Mouse (Mus musculus): ENCODE data around the gene Kalrn. TPM values are rescaled to one million over a fixed set of nuclear protein-coding genes. Genes with fewer than 3 reads are reported as not detected.

Kalrn gene
- polyA plus RNA-seq, 1 experiment = 3.9 TPM

- DNase-seq (ENCODE audit: low read depth) = no peak
These were observed 499.4 kb downstream of the Kalrn start for GRCm38 (mm10) chr16:34073930-34074329.

GRCm38 (mm10) chr16:34072136-34072535 is 501.2 kb downstream of the Kalrn start:
- no peak for DNase-seq (ENCODE audit: low read depth)

GRCm38 (mm10) chr16:34071223-34071825 is 502.0 kb downstream of the Kalrn start:
- DNase-seq (ENCODE audit: low read depth) = no peak

DNA sequence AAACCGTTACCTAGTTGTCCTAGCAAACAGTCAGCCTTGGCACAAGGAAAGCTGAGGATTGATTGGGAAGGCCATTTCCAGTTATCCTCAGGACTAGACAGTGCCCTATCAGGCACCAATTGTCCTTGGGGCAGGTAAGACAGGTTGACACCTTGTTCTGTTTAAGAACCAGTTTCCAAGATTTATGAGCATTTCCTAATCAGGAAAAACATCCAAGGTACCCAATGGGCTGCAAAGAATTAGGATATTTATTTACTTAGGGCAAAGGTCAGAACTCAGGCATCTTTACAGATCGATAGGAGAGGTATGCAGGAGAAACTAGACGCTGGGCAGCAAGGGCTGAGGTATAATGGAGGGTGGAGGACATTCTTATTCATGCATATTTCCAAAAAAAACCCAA is 503.9 kb downstream of the Kalrn start:
- DNase-seq (ENCODE audit: low read depth) = no peak

DNA sequence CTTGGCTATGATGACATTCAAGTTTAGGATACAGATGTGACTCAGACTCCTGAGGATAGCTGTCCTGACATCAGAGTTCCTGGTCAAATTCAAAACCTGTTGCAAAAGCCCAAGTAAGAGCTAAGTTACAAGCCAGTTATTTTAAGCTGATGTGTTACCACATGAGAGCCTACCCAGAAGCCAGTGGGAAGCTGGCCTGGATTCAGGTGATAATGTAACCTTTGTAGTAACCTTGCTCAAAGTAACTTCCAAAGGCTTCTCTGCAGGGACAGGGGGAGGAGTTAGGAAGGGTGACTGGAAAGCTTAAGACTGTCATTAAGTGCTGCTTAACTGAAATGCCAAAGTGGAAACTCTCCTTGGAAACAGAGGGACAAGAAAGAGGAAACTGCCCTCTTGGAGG is 506.4 kb downstream of the Kalrn start:
- DNase-seq (ENCODE audit: low read depth) = no peak

- no peak for DNase-seq (ENCODE audit: low read depth)
These were observed 507.0 kb downstream of the Kalrn start for GRCm38 (mm10) chr16:34066376-34066775.

- DNase-seq (ENCODE audit: low read depth) = no peak
These were observed 510.0 kb downstream of the Kalrn start for GRCm38 (mm10) chr16:34063313-34063712.

GRCm38 (mm10) chr16:34061661-34062060 is 511.7 kb downstream of the Kalrn start:
- no peak for DNase-seq (ENCODE audit: low read depth)

DNA sequence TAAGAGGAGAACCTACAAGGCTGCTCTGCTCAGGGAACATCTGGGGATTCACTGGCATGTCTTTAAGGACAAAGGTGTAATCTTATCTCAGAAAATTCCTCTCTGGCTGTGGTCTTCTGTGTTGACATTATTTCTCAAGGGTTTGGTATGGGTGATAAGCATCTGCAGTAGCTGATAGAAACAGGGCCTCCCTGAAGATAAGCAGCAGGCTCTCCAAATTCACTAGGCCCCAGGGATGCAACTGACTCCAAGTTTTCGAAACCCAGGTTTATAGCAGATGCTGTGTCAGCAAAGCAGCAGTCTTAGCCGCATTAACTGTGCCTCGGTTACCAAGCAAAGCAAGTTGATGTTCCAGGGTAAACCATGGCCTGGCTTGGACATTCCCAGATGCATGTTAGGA is 514.7 kb downstream of the Kalrn start:
- DNase-seq (ENCODE audit: low read depth) = no peak

DNA sequence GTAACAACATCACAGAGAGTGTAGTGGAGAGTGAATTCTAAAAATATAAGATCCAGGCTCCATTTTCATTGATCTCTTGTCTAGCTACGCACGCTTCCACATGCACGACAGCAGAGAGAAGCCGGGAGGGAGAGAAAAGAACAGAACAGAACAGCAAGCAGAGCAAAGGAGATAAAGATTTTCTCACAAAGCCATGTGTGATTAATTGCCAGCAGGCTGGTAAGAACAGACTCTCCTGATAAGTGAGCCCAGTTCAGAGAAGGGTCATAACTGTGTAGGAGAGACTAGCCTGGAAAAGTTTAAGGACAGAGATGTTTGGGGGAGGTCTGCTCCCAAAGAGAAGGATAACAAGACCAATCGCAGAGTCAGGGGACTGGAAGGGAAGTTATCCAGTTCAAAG is 515.9 kb downstream of the Kalrn start:
- DNase-seq (ENCODE audit: low read depth) = no peak

DNA sequence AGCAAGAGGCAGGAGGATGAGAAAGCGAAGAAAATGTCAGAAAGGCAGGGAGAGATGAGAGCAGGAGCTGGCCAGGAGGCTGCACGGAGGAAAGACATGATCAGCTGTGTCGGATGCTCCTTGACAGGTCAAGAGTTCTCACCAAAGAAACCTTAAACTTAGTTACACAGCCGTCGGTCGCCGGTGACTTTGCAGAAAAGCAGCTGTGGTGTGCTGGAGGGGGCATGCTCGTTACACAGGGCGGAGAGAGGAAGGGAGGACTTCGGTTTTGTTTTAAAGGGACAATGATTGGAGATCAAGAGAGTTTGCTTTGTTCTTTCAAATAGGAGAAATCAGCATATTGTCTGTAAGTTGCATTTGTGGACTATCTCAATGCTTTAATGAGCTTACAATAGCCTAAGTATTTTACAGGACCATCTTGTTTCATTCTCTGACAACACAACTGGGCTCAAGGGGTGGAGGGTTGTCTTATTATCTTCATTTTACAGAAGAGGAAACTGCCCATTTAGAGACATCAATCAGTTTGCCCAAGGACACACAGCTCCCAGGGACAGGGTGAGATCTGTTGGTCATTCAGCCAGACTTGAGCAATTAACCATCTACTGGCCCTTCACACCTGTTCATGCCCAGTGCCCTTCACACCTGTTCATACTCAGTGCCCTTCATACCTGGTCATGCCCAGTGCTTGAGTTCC is 516.8 kb downstream of the Kalrn start:
- no peak for DNase-seq (ENCODE audit: low read depth)

DNA sequence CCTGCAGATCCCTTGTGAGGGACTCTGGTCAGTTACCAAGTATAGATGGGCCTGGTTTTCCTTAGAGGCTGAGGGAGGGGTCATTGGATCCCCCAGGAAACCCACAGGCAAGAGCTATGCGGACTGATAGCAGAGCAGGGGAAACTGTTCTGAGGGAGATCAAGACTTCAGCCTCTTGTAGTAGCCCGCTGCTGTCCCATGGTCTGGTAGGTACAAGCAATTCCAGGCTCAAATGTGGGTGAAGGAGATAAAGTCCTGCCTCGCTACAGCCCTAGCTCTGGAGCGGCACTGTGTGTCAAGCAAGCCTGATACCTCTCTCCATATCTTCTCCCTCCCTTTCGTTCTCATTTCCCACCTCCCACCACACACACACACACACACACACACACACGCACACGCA is 523.2 kb downstream of the Kalrn start:
- DNase-seq (ENCODE audit: low read depth) = no peak

DNA sequence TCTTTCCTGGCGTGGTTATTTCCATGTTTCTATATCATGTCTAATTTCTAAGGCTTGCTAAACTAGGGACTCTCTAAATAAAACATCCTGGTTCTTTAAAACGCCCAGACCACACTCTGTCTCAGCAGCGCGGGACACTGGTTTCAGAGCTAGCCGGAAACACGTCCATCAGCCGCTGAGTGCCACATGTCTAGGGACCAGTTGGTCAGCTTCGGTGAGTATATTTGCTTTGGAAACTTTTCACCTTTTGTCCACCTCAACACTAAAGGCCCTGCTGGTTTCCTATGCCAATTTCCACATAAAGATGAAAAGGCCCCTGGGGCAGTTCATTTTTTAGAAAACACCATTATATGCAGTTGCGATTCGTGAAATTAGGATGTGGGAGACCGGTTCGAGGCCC is 524.0 kb downstream of the Kalrn start:
- no peak for DNase-seq (ENCODE audit: low read depth)

DNA sequence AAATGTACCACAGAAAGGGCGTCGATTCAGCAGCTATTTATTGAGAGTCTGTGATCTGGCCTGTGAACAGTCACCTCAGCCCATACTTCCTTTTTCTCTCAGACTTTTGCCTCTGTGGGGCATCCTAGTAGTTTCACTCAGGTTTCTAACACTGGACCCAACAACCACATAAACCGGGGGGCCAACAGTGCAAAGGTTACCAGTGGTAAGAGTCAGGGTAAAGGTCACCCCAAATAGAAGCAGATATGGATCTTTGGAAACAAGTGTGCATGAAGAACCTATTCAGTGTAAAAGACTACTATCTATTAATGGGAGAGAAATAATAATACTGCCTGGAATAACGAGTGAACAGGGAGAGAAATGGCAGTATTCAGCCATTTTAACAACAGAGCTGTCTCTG is 525.1 kb downstream of the Kalrn start:
- no peak for DNase-seq (ENCODE audit: low read depth)

- DNase-seq (ENCODE audit: low read depth) = no peak
These were observed 525.8 kb downstream of the Kalrn start for GRCm38 (mm10) chr16:34047543-34047942.

DNA sequence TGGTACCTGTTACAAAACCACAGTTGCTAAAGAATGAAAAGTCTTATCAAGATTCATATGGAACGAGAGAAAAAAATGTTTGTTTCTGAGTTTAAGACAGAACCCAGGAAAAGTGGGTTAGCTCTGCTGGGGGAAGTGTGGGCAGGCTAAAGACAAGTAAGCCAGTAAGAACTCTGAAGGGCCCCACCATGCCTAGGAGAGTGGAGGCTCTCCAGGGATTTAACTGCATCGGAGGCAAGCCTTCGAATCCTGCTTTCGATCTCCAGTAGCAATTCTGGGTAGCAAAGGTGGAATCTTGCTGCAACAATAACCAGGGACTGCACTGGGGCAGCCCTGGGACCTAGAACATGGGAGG is 526.3 kb downstream of the Kalrn start:
- DNase-seq (ENCODE audit: low read depth) = no peak

DNA sequence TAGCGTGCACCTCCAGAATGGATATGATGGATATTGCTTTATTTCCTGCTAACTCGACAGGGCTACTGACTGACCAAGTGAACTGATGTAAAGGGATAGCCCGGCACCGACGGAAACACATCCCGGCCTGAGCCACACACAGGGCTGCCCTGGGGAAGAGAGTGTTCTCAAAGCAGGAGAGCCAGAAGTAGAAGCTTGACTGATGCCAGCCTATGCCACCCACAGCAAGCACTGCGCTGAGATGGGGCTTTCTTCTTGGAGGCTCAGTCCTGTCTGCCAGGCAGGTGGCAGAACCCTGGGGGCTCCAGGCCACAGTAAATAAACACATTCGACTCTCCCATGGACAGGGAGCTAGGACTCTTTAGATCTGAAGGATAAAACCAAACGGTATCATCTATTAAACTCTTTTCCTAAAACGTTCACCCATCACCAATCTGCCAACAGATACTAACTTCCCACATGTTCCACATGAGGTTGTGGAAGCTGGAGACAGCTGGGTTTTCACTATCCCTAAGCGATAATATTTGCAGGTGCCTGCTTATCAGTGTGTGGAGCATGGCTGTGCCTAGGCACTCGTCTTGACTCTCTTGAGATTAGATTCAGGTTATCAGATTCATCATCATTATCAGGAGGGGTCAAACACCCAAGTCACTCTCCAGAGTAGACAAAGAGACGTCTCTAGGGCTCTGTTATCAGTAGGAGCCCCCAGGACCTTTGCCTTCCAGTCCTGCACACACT is 526.9 kb downstream of the Kalrn start:
- no peak for DNase-seq (ENCODE audit: low read depth)

- DNase-seq (ENCODE audit: low read depth) = no peak
These were observed 528.8 kb downstream of the Kalrn start for GRCm38 (mm10) chr16:34044539-34044938.

GRCm38 (mm10) chr16:34043048-34043795 is 530.1 kb downstream of the Kalrn start:
- DNase-seq (ENCODE audit: low read depth) = no peak

- no peak for DNase-seq (ENCODE audit: low read depth)
These were observed 530.7 kb downstream of the Kalrn start for GRCm38 (mm10) chr16:34042586-34042985.

DNA sequence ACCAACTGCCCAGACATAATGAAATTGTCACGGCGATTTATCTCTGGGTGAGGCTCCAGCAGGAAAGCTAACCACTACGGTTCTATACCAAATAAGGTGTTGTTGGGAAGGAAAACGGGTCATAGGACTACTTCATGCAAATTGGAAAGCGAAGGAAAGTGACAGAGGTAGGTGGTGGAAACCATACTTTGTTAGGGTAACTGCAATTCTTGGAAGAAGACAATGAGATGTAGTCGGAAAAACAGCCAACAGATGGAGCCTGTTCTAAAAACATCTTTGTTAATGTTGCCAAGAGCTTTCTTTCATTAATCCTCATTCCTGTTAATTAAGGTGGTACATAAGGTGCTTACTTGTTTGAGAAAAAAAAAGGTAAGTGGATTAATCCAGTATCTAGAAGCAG is 533.1 kb downstream of the Kalrn start:
- no peak for DNase-seq (ENCODE audit: low read depth)

- DNase-seq (ENCODE audit: low read depth) = no peak
These were observed 533.6 kb downstream of the Kalrn start for GRCm38 (mm10) chr16:34039736-34040135.
